Mouse (Mus musculus) heart, adult 2 months (tissue): Measurements from ENCODE around the gene Cybrd1. TPM values are rescaled to one million over a fixed set of nuclear protein-coding genes. Genes with fewer than 3 reads are reported as not detected.

Source experiments
- DNase-seq, 2 experiments: peaks; one replicate each; pipeline ENCODE4 v3.0.0; 2021
- H3K27ac ChIP-seq: fragments of 200-600 bp; 2 replicates; pipeline ENCODE4 v1.8.1; 2022
- H3K27me3 ChIP-seq: fragments of 200-500 bp; 2 replicates; pipeline ENCODE4 v1.6.1; 2012; ENCODE audit warnings: mild to moderate bottlenecking, low read length, inconsistent platforms, mixed read lengths; ENCODE audit not compliant: control insufficient read depth, insufficient read depth
- H3K36me3 ChIP-seq: fragments of 200-500 bp; 2 replicates; pipeline ENCODE4 v1.6.1; 2012; ENCODE audit warnings: low read length, inconsistent platforms; ENCODE audit not compliant: control insufficient read depth, insufficient read depth
- H3K4me1 ChIP-seq: fragments of 200-500 bp; 2 replicates; pipeline ENCODE4 v1.6.1; 2011; ENCODE audit warnings: low read length; ENCODE audit not compliant: control insufficient read depth, insufficient read depth
- H3K4me3 ChIP-seq: fragments of 200-600 bp; 2 replicates; pipeline ENCODE4 v1.8.1; 2022
- H3K79me2 ChIP-seq: fragments of 200-500 bp; replicated peaks from 2 replicates; pipeline ENCODE4 v1.6.1; 2012; ENCODE audit warnings: mild to moderate bottlenecking, inconsistent platforms, low read length, moderate library complexity, mixed read lengths; ENCODE audit not compliant: control insufficient read depth, insufficient read depth
- H3K9ac ChIP-seq: fragments of 200-500 bp; 2 replicates; pipeline ENCODE4 v1.6.1; 2012; ENCODE audit warnings: low read depth, mild to moderate bottlenecking, control low read depth, inconsistent platforms, low read length, mixed read lengths
- CTCF ChIP-seq: fragments of 200-600 bp; IDR thresholded peaks from 2 replicates; pipeline ENCODE4 v1.8.1; 2022; ENCODE audit warnings: antibody characterized with exemption, mild to moderate bottlenecking, moderate library complexity
- EP300 ChIP-seq: fragments of 200-500 bp; IDR thresholded peaks from 2 replicates; pipeline ENCODE4 v1.6.1; 2011; ENCODE audit warnings: low read depth, low read length, control low read depth; ENCODE audit not compliant: insufficient read depth
- POLR2A ChIP-seq: fragments of 200-500 bp; IDR thresholded peaks from 2 replicates; pipeline ENCODE4 v1.6.1; 2011; ENCODE audit warnings: mild to moderate bottlenecking, low read depth, low read length, control low read depth; ENCODE audit not compliant: insufficient read depth
- WGBS: fragments of 180-500 bp; shearing (Covaris S2); methylation state at CpG from one replicate; pipeline ENCODE4 v1.1.7; 2018; 5-methylcytosine and 5-hydroxymethylcytosine counted together
- intact Hi-C: fragments of 180-260 bp; cut with DNase I; formaldehyde crosslinking; loops from one replicate; pipeline ENCODE4 v1.15.1; 2025
- polyA plus RNA-seq: library from polyadenylated mRNA; depleted of rRNA; stranded (reverse); fragments of >200 nt; gene quantifications from 2 replicates; pipeline ENCODE4 v1.2.3, GENCODE M21; 2012
- total RNA-seq, 2 experiments: library from RNA; stranded (reverse); gene quantifications; 2 replicates each; pipeline ENCODE4 v1.2.3; 2021

Gene Cybrd1
- total and polyA plus RNA-seq, 3 experiments = 1.5 to 1.9 (median 1.7) TPM

GRCm38 (mm10) chr2:71146266-71146665 lies 28.5 kb downstream of the Cybrd1 start:
- intact Hi-C loops = no loop called here
- Histone ChIP-seq H3K27me3 (no peaks in the 10 kb centered on the region), H3K4me1 (no peaks in the 10 kb centered on the region), H3K9ac (no peak overlapping the region), H3K36me3 (no peaks in the 10 kb centered on the region), H3K4me3 (no peak overlapping the region), H3K79me2 (no peaks in the 10 kb centered on the region), H3K27ac (no peak overlapping the region)
- no peak for DNase-seq
- no peak for TF ChIP-seq CTCF
- no peak for TF ChIP-seq POLR2A
- no peak for TF ChIP-seq EP300
- WGBS = 28% methylated on average over 3 of the region's 3 CpGs

DNA sequence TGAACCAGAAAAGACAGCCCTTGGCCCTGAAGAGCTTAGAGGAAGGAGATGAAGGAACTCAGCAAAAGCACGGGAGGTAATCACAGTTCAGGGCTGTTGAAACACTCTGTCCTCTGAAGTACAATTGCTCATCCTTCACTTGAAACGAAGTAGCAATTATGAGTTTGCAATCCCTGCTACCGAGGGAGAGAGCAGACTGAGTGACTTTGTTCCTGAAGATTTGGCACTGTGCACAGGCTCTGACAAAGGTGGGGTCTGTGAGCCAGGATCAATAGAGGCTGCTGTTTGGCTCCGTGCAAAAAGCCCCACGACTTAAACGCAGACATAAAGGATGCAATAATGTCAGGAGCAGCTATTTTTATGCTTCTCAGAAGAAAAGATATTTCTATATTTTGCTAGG lies 30.1 kb downstream of the Cybrd1 start:
- TF ChIP-seq EP300 (no peak), POLR2A (no peak)
- WGBS = 52% methylated on average over 6 of the region's 6 CpGs
- Histone ChIP-seq H3K9ac (no peak overlapping the region), H3K27ac (no peak overlapping the region), H3K4me1 (no peaks in the 10 kb centered on the region), H3K36me3 (no peaks in the 10 kb centered on the region), H3K79me2 (no peaks in the 10 kb centered on the region), H3K4me3 (no peak overlapping the region), H3K27me3 (no peaks in the 10 kb centered on the region)
- intact Hi-C loops = no loop called here
- no peak for DNase-seq

- H3K36me3 ChIP-seq = no peaks in the 10 kb centered on the region
- TF ChIP-seq CTCF = peak; percentile 16; the same call in 1 of the 2 replicates
- TF ChIP-seq EP300 = no peak
- no peak for TF ChIP-seq POLR2A
- H3K27ac ChIP-seq = no peak overlapping the region
- intact Hi-C loops = no loop called here
- WGBS = 88% methylated on average over 4 of the region's 4 CpGs
- no peaks in the 10 kb centered on the region for H3K79me2 ChIP-seq
- H3K4me1 ChIP-seq = no peaks in the 10 kb centered on the region
- no peak overlapping the region for H3K9ac ChIP-seq
- H3K27me3 ChIP-seq = no peaks in the 10 kb centered on the region
- DNase-seq = no peak
- H3K4me3 ChIP-seq = no peak overlapping the region
Observed at GRCm38 (mm10) chr2:71152170-71152569, 34.4 kb downstream of the Cybrd1 start.

GRCm38 (mm10) chr2:71155486-71155885 lies 37.8 kb downstream of the Cybrd1 start:
- no peak overlapping the region for H3K27ac ChIP-seq
- no peaks in the 10 kb centered on the region for H3K27me3 ChIP-seq
- intact Hi-C loops = loop anchor here (2.0 kb wide), 1 partner anchor 391 kb away; the partner anchor contains the start of gene Dlx2
- 3% methylated on average over 8 of the region's 8 CpGs for WGBS
- peak; percentile 57 to 84 for DNase-seq
- H3K4me1 ChIP-seq = no peaks in the 10 kb centered on the region
- no peaks in the 10 kb centered on the region for H3K36me3 ChIP-seq
- H3K9ac ChIP-seq = no peak overlapping the region
- TF ChIP-seq CTCF (peak; percentile 100; the same call in 1 of the 2 replicates), POLR2A (no peak), EP300 (peak; percentile 63; the same call in 1 of the 2 replicates)
- no peak overlapping the region for H3K4me3 ChIP-seq
- no peaks in the 10 kb centered on the region for H3K79me2 ChIP-seq

DNA sequence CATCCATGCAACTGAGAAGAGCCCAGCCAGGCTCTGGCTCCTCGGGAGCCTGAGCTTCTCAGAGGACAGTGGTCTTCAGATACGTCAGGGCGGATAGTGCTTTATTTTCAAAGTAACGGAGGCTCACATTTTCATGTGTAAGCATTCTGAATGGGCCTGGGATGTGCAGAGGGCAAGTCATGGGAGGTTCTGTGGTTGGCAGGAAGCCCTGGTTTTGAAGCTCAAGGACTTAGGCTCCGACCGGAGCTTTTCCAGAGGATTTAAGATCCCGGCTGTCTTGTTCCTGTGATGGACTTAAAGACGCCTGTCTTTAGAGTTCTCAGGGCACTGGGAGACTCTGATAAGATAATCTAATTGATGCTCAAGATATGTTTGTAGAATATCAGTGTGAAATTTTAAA lies 38.7 kb downstream of the Cybrd1 start:
- WGBS = 73% methylated on average over 8 of the region's 8 CpGs
- H3K4me3 ChIP-seq = no peak overlapping the region
- no peak for DNase-seq
- no peak overlapping the region for H3K9ac ChIP-seq
- no peaks in the 10 kb centered on the region for H3K27me3 ChIP-seq
- intact Hi-C loops = no loop called here
- H3K27ac ChIP-seq = no peak overlapping the region
- H3K36me3 ChIP-seq = no peaks in the 10 kb centered on the region
- no peaks in the 10 kb centered on the region for H3K79me2 ChIP-seq
- TF ChIP-seq CTCF (no peak), EP300 (no peak), POLR2A (no peak)
- H3K4me1 ChIP-seq = no peaks in the 10 kb centered on the region

- no peak overlapping the region for H3K27ac ChIP-seq
- TF ChIP-seq POLR2A = no peak
- no peak for TF ChIP-seq CTCF
- TF ChIP-seq EP300 = no peak
- no peak overlapping the region for H3K9ac ChIP-seq
- no peaks in the 10 kb centered on the region for H3K27me3 ChIP-seq
- no peaks in the 10 kb centered on the region for H3K4me1 ChIP-seq
- DNase-seq = no peak
- intact Hi-C loops = no loop called here
- H3K4me3 ChIP-seq = no peak overlapping the region
- 79% methylated on average over 8 of the region's 8 CpGs for WGBS
- H3K36me3 ChIP-seq = no peaks in the 10 kb centered on the region
- H3K79me2 ChIP-seq = no peaks in the 10 kb centered on the region
Observed at GRCm38 (mm10) chr2:71157881-71158280, 40.2 kb downstream of the Cybrd1 start.
